Mouse (Mus musculus) kidney, embryonic 16.5 days (tissue): ENCODE measurements around the gene Slc2a6. TPM values are rescaled to one million over a fixed set of nuclear protein-coding genes. Genes with fewer than 3 reads are reported as not detected.
A peak's percentile ranks its signal among the peaks of the same experiment; 100 is the strongest.

Experiments
- ATAC-seq: fragments of 200-750 bp; cut with Nextera tagmentation; 2 replicates; pipeline ENCODE4 v1.8.0; 2017; ENCODE audit warnings: moderate TSS enrichment; ENCODE audit not compliant: low FRiP score, low TSS enrichment
- H3K27ac ChIP-seq: fragments of 300-500 bp; sonication (generic); 2 replicates; pipeline ENCODE4 v1.5.1; 2014; ENCODE audit warnings: low read length
- H3K27me3 ChIP-seq: fragments of 300-500 bp; sonication (generic); 2 replicates; pipeline ENCODE4 v1.6.1; 2014; ENCODE audit warnings: low read length, control low read depth, mixed read lengths; ENCODE audit not compliant: insufficient read depth
- H3K36me3 ChIP-seq: fragments of 300-500 bp; sonication (generic); 2 replicates; pipeline ENCODE4 v1.6.1; 2014; ENCODE audit warnings: low read length, control low read depth, mixed read lengths; ENCODE audit not compliant: insufficient read depth
- H3K4me1 ChIP-seq: fragments of 300-500 bp; sonication (generic); 2 replicates; pipeline ENCODE4 v1.6.1; 2014; ENCODE audit warnings: low read length, control low read depth, mixed read lengths; ENCODE audit not compliant: insufficient read depth
- H3K4me2 ChIP-seq: fragments of 300-500 bp; sonication (generic); replicated peaks from 2 replicates; pipeline ENCODE4 v1.6.1; 2014; ENCODE audit warnings: low read depth, low read length
- H3K4me3 ChIP-seq: fragments of 300-500 bp; sonication (generic); 2 replicates; pipeline ENCODE4 v1.5.1; 2014; ENCODE audit warnings: mild to moderate bottlenecking, low read length
- H3K9ac ChIP-seq: fragments of 300-500 bp; sonication (generic); replicated peaks from 2 replicates; pipeline ENCODE4 v1.6.1; 2014; ENCODE audit warnings: low read length
- H3K9me3 ChIP-seq: fragments of 300-500 bp; sonication (generic); 2 replicates; pipeline ENCODE4 v1.6.1; 2016; ENCODE audit warnings: low read length, control low read depth
- WGBS: fragments of 180-500 bp; shearing (Covaris S2); extraction: QIAGEN DNeasy Blood & Tissue Kit; methylation state at CpG from one replicate; pipeline ENCODE4 v1.1.7; 2014; 5-methylcytosine and 5-hydroxymethylcytosine counted together
- polyA plus RNA-seq: library from polyadenylated mRNA; unstranded; fragments of >200 nt; fragmentation: Nextera tagmentation; extraction: Ambion mirVana; gene quantifications from 2 replicates; pipeline ENCODE4 v1.2.1, GENCODE M21; 2015

Gene Slc2a6
- polyA plus RNA-seq = 0.33 and 0.84 TPM in 2 replicates

GRCm38 (mm10) chr2:27027618-27028436 lies at the start of gene Slc2a6:
Gene Slc2a6, minus strand, starts transcription at chr2:27027998.
- H3K9ac ChIP-seq = 0 out of 2 replicates have a peak within 1 kb of the TSS, but pooled peaks have one; percentile 15
- H3K4me1 ChIP-seq = no peaks in the 10 kb centered on the region
- no peaks in the 10 kb centered on the region for H3K36me3 ChIP-seq
- no peaks in the 10 kb centered on the region for H3K27me3 ChIP-seq
- H3K4me2 ChIP-seq = peak within 1 kb of the TSS; percentile 60
- peak within 1 kb of the TSS; percentile 35 for H3K4me3 ChIP-seq
- H3K9me3 ChIP-seq = no peaks in the 10 kb centered on the region
- WGBS = 2% methylated on average over 38 of the region's 38 CpGs
- H3K27ac ChIP-seq = no peak within 1 kb of the TSS
- ATAC-seq = peak; percentile 98

- Histone ChIP-seq H3K4me3 (no peak overlapping the region), H3K27me3 (peaks cover 7% of the 10 kb centered on the region), H3K27ac (no peak overlapping the region), H3K36me3 (no peaks in the 10 kb centered on the region), H3K9ac (no peak overlapping the region), H3K4me2 (no peak overlapping the region), H3K9me3 (no peaks in the 10 kb centered on the region), H3K4me1 (peaks cover 29% of the 10 kb centered on the region)
- ATAC-seq = 0 out of 2 replicates have a peak, but pooled peaks have one; percentile 20
- WGBS = 57% methylated on average over 3 of the region's 3 CpGs
These were observed 47.7 kb upstream of the Slc2a6 start for GRCm38 (mm10) chr2:27075485-27075884.

- Histone ChIP-seq H3K27ac (no peak overlapping the region), H3K4me2 (no peak overlapping the region), H3K9me3 (no peaks in the 10 kb centered on the region), H3K4me3 (no peak overlapping the region), H3K9ac (0 out of 2 replicates have a peak overlapping the region, but pooled peaks have one; percentile 11), H3K4me1 (peaks cover 25% of the 10 kb centered on the region), H3K36me3 (no peaks in the 10 kb centered on the region), H3K27me3 (peaks cover 7% of the 10 kb centered on the region)
- 61% methylated on average over 4 of the region's 4 CpGs for WGBS
- no peak for ATAC-seq
These were observed 47.0 kb upstream of the Slc2a6 start for GRCm38 (mm10) chr2:27074804-27075203.

- Histone ChIP-seq H3K9me3 (no peaks in the 10 kb centered on the region), H3K27me3 (peaks cover 7% of the 10 kb centered on the region), H3K36me3 (no peaks in the 10 kb centered on the region), H3K4me3 (no peak overlapping the region), H3K4me2 (no peak overlapping the region), H3K4me1 (peaks cover 11% of the 10 kb centered on the region), H3K27ac (no peak overlapping the region), H3K9ac (no peak overlapping the region)
- 56% methylated on average over 4 of the region's 4 CpGs for WGBS
- no peak for ATAC-seq
These were observed 45.6 kb upstream of the Slc2a6 start for GRCm38 (mm10) chr2:27073407-27073806.

- 80% methylated on average over 2 of the region's 2 CpGs for whole genome bisulfite sequencing
- peaks cover 8% of the 10 kb centered on the region; the same call in 1 of the 2 replicates for H3K4me1 ChIP-seq
- no peaks in the 10 kb centered on the region for H3K9me3 ChIP-seq
- no peaks in the 10 kb centered on the region for H3K36me3 ChIP-seq
- H3K4me2 ChIP-seq = no peak within 1 kb of the TSS
- H3K27me3 ChIP-seq = no peaks in the 10 kb centered on the region
- no peak within 1 kb of the TSS for H3K27ac ChIP-seq
- no peak for ATAC-seq
- no peak within 1 kb of the TSS for H3K9ac ChIP-seq
- H3K4me3 ChIP-seq = no peak within 1 kb of the TSS
These were observed 44.2 kb upstream of the Slc2a6 start, which contains the start of gene Mymk for GRCm38 (mm10) chr2:27071978-27072377. Gene Mymk, minus strand, starts transcription at chr2:27072179.

GRCm38 (mm10) chr2:27071137-27071536 lies 43.3 kb upstream of the Slc2a6 start:
- H3K9me3 ChIP-seq = no peaks in the 10 kb centered on the region
- WGBS = 28% methylated on average over 4 of the region's 4 CpGs
- no peaks in the 10 kb centered on the region for H3K27me3 ChIP-seq
- H3K4me1 ChIP-seq = peaks cover 8% of the 10 kb centered on the region; the same call in 1 of the 2 replicates
- no peak overlapping the region for H3K4me2 ChIP-seq
- H3K36me3 ChIP-seq = no peaks in the 10 kb centered on the region
- ATAC-seq = no peak
- no peak overlapping the region for H3K9ac ChIP-seq
- H3K27ac ChIP-seq = no peak overlapping the region
- no peak overlapping the region for H3K4me3 ChIP-seq

- no peaks in the 10 kb centered on the region for H3K9me3 ChIP-seq
- no peaks in the 10 kb centered on the region for H3K27me3 ChIP-seq
- no peak for ATAC-seq
- no peak overlapping the region for H3K4me2 ChIP-seq
- no peaks in the 10 kb centered on the region for H3K36me3 ChIP-seq
- H3K9ac ChIP-seq = no peak overlapping the region
- H3K4me3 ChIP-seq = no peak overlapping the region
- WGBS = 90% methylated on average over 2 of the region's 2 CpGs
- H3K4me1 ChIP-seq = peaks cover 4% of the 10 kb centered on the region; the same call in 1 of the 2 replicates
- no peak overlapping the region for H3K27ac ChIP-seq
These were observed 42.5 kb upstream of the Slc2a6 start for GRCm38 (mm10) chr2:27070247-27070813.

- no peaks in the 10 kb centered on the region for H3K27me3 ChIP-seq
- no peak for ATAC-seq
- WGBS = 54% methylated on average over 3 of the region's 3 CpGs
- no peak overlapping the region for H3K4me3 ChIP-seq
- H3K9ac ChIP-seq = no peak overlapping the region
- H3K27ac ChIP-seq = no peak overlapping the region
- H3K36me3 ChIP-seq = no peaks in the 10 kb centered on the region
- no peaks in the 10 kb centered on the region for H3K4me1 ChIP-seq
- H3K4me2 ChIP-seq = no peak overlapping the region
- H3K9me3 ChIP-seq = no peaks in the 10 kb centered on the region
These were observed 41.8 kb upstream of the Slc2a6 start for GRCm38 (mm10) chr2:27069646-27070045.

- 45% methylated on average over 2 of the region's 2 CpGs for WGBS
- H3K9ac ChIP-seq = no peak overlapping the region
- H3K27me3 ChIP-seq = no peaks in the 10 kb centered on the region
- H3K9me3 ChIP-seq = no peaks in the 10 kb centered on the region
- ATAC-seq = no peak
- no peak overlapping the region for H3K4me3 ChIP-seq
- no peaks in the 10 kb centered on the region for H3K36me3 ChIP-seq
- H3K4me2 ChIP-seq = no peak overlapping the region
- H3K27ac ChIP-seq = no peak overlapping the region
- no peaks in the 10 kb centered on the region for H3K4me1 ChIP-seq
These were observed 40.2 kb upstream of the Slc2a6 start for GRCm38 (mm10) chr2:27067996-27068395.

GRCm38 (mm10) chr2:27067124-27067523 lies 39.3 kb upstream of the Slc2a6 start:
- no peak for ATAC-seq
- Histone ChIP-seq H3K27ac (no peak overlapping the region), H3K9me3 (no peaks in the 10 kb centered on the region), H3K36me3 (no peaks in the 10 kb centered on the region), H3K4me3 (no peak overlapping the region), H3K9ac (no peak overlapping the region), H3K4me2 (no peak overlapping the region), H3K27me3 (no peaks in the 10 kb centered on the region), H3K4me1 (no peaks in the 10 kb centered on the region)
- 72% methylated on average over 2 of the region's 2 CpGs for WGBS
